Mouse (Mus musculus) adrenal gland, postnatal 10 days (tissue): ENCODE data around the gene Tubb2a. TPM values are rescaled to one million over a fixed set of nuclear protein-coding genes. Genes with fewer than 3 reads are reported as not detected.
A peak's percentile ranks its signal among the peaks of the same experiment; 100 is the strongest.

Source experiments
- DNase-seq: peaks from one replicate; pipeline ENCODE4 v3.0.0; 2021; ENCODE audit warnings: mixed read lengths
- total RNA-seq, 2 experiments: library from RNA; stranded (reverse); gene quantifications; 2 replicates each; pipeline ENCODE4 v1.2.3; 2021

Gene Tubb2a
- total RNA-seq, 2 experiments from 2014 or later = 68.6 to 90.0 TPM

GRCm38 (mm10) chr13:34051692-34052091 lies 26.1 kb downstream of the Tubb2a start:
- DNase-seq = no peak

DNA sequence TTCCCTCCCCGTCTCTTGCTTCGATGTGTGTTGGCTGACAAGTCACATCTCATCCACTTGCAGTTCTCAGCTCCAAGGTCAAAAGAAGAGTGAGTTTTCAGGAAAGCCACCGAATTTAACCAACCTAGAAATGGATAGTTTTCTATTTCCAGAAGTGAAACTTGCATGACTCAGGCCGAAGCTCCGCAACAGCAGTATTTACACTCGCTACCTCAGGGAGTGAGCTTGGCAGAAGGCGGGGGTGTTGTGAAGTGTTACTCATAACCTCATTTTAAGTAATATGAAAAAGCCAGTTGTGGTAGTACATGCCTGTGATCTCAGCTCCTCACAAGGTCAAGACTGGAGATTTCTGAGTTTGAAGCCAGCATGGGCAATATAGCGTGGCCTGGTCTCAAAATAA lies 27.3 kb downstream of the Tubb2a start:
- DNase-seq = peak; percentile 28

DNA sequence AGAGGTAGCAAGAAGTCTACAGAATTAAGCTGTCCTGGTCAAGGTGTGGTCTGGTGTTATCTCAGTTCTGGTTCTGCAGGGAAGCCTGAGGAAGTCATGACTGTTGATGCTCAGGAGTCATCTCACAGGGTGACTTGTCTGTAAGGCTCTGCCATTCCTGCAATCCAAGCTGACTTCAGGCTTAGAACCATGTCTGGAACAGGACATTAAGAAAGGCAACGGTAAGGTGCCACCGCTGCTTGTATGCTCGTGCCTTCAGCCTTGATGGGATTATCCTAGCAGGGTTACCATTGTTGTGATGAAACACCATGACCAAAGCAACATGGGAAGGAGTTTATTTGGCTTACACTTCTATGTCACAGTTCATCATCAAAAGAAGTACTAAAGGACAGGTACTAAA lies 30.3 kb downstream of the Tubb2a start:
- no peak for DNase-seq

- peak; percentile 82 for DNase-seq
These were observed 31.3 kb downstream of the Tubb2a start for GRCm38 (mm10) chr13:34046421-34047012.

DNA sequence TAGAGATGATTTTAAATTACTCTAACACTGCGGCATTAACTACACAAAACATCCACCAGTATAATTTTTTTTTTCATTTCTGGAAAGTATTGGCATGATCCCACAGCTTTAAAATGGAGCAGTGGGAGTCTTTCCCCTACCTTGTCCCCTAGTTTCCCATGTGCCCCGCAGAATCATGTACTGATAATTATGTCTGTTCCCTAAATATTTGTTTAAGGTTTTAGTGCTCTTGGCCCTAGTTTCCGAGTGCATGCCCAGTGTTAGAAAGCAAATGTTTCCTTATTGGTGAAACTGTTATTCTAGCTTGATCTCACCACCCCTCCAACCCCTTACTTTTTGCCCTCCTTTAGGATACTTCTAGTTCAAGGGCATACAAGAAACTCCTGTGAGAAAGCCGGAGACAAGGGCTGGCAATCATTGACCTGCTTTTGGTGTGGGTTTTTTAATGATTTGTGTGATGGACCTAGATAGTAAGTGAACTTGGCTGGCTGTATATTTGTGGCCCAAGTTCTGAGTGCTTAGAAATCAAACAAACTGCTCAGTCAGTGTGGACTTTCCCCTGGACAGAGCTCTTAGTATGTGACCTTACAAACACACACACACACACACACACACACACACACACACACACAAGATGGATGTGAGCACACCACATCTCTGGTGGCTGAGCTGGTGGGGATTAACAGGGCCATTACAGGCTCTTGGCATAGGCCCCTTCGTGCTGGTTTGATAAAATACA lies 32.1 kb downstream of the Tubb2a start:
- no peak for DNase-seq

- DNase-seq = no peak
These were observed 34.0 kb downstream of the Tubb2a start for GRCm38 (mm10) chr13:34043716-34044393.

- DNase-seq = no peak
These were observed 37.7 kb downstream of the Tubb2a start for GRCm38 (mm10) chr13:34040091-34040490.

- no peak for DNase-seq
These were observed 38.9 kb downstream of the Tubb2a start for GRCm38 (mm10) chr13:34038901-34039341.

GRCm38 (mm10) chr13:34038056-34038432 lies 39.8 kb downstream of the Tubb2a start:
- no peak for DNase-seq

GRCm38 (mm10) chr13:34037172-34038055 lies 40.4 kb downstream of the Tubb2a start, which contains the start of gene Bphl:
Gene Bphl (plus strand): TSS chr13:34037597.
- peak; percentile 95 for DNase-seq

- DNase-seq = no peak
These were observed 41.1 kb downstream of the Tubb2a start for GRCm38 (mm10) chr13:34036726-34037125.

GRCm38 (mm10) chr13:34035424-34035823 lies 42.4 kb downstream of the Tubb2a start:
- no peak for DNase-seq

GRCm38 (mm10) chr13:34032041-34032440 lies 45.8 kb downstream of the Tubb2a start:
- DNase-seq = no peak

Other genes starting within 250 kb of the Tubb2a start
- gene Serpinb6e, start 234.6 kb downstream of the Tubb2a start, total RNA-seq = not detected
- gene Serpinb6c, start 172.3 kb downstream of the Tubb2a start, total RNA-seq = under 1 TPM in 1 of 2 experiments, not detected in 1; 0.39 TPM
- gene Nqo2, start 113.3 kb downstream of the Tubb2a start, total RNA-seq = 10 to 100 TPM; 32.2 to 42.3 TPM
- gene Ripk1, start 75.6 kb downstream of the Tubb2a start, total RNA-seq = 10 to 100 TPM; 27.4 to 27.7 TPM
- 100 to 1,000 TPM; 157 to 176 TPM for gene Serpinb6a, start 75.2 kb downstream of the Tubb2a start, total RNA-seq
- 10 to 100 TPM; 78.6 to 78.9 TPM for gene Bphl, start 40.4 kb downstream of the Tubb2a start, total RNA-seq
- 10 to 100 TPM; 24.9 to 61.2 TPM for gene Tubb2b, start 52.5 kb upstream of the Tubb2a start, total RNA-seq
- gene Psmg4, start 85.0 kb upstream of the Tubb2a start, total RNA-seq = 10 to 100 TPM; 35.4 to 43.9 TPM